Mouse (Mus musculus): ENCODE results near the gene Cnih2. TPM values are rescaled to one million over a fixed set of nuclear protein-coding genes. Genes with fewer than 3 reads are reported as not detected.

Cnih2 gene
- polyA plus RNA-seq, 1 experiment = 399 TPM

- no peak for TF ChIP-seq POLR2A (IDR thresholded peaks at IDR 0.05; ENCODE audit: extremely low read depth, insufficient read depth, low read length)
- no peak for TF ChIP-seq CTCF (IDR thresholded peaks at IDR 0.05; ENCODE audit: extremely low read depth, insufficient read depth, low read length)
- Histone ChIP-seq H3K4me1 (ENCODE audit: control insufficient read depth, insufficient read depth, low read length) (no peaks in the 10 kb centered on the region), H3K27ac (ENCODE audit: insufficient read depth, low read length) (no peak overlapping the region), H3K4me3 (ENCODE audit: insufficient read depth, low read length) (peak overlapping the region; percentile 34)
These were observed 26.6 kb downstream of the Cnih2 start for GRCm38 (mm10) chr19:5071545-5072369.

GRCm38 (mm10) chr19:5071077-5071476, 27.2 kb downstream of the Cnih2 start:
- TF ChIP-seq POLR2A (IDR thresholded peaks at IDR 0.05; ENCODE audit: extremely low read depth, insufficient read depth, low read length) (no peak), CTCF (IDR thresholded peaks at IDR 0.05; ENCODE audit: extremely low read depth, insufficient read depth, low read length) (no peak)
- Histone ChIP-seq H3K4me3 (ENCODE audit: insufficient read depth, low read length) (no peak overlapping the region; the same call in 1 of the 2 replicates), H3K4me1 (ENCODE audit: control insufficient read depth, insufficient read depth, low read length) (no peaks in the 10 kb centered on the region), H3K27ac (ENCODE audit: insufficient read depth, low read length) (no peak overlapping the region)

- TF ChIP-seq CTCF (IDR thresholded peaks at IDR 0.05; ENCODE audit: extremely low read depth, insufficient read depth, low read length) (no peak), POLR2A (IDR thresholded peaks at IDR 0.05; ENCODE audit: extremely low read depth, insufficient read depth, low read length) (no peak)
- no peaks in the 10 kb centered on the region for H3K4me1 ChIP-seq (ENCODE audit: control insufficient read depth, insufficient read depth, low read length)
These were observed 28.3 kb downstream of the Cnih2 start for GRCm38 (mm10) chr19:5069978-5070377.

GRCm38 (mm10) chr19:5069486-5069885, 28.8 kb downstream of the Cnih2 start:
- no peaks in the 10 kb centered on the region for H3K4me1 ChIP-seq (ENCODE audit: control insufficient read depth, insufficient read depth, low read length)
- H3K27ac ChIP-seq (ENCODE audit: insufficient read depth, low read length) = no peak overlapping the region
- TF ChIP-seq POLR2A (IDR thresholded peaks at IDR 0.05; ENCODE audit: extremely low read depth, insufficient read depth, low read length) = no peak
- TF ChIP-seq CTCF (IDR thresholded peaks at IDR 0.05; ENCODE audit: extremely low read depth, insufficient read depth, low read length) = no peak

More at GRCm38 (mm10) chr19:5069978-5070377, 28.3 kb downstream of the Cnih2 start:
- H3K4me3 ChIP-seq (ENCODE audit: insufficient read depth, low read length) = no peak overlapping the region
- no peak overlapping the region for H3K27ac ChIP-seq (ENCODE audit: insufficient read depth, low read length)

GRCm38 (mm10) chr19:5068570-5069234, 29.6 kb downstream of the Cnih2 start:
- peak overlapping the region; percentile 24 for H3K4me3 ChIP-seq (ENCODE audit: insufficient read depth, low read length)
- TF ChIP-seq POLR2A (IDR thresholded peaks at IDR 0.05; ENCODE audit: extremely low read depth, insufficient read depth, low read length) (no peak), CTCF (IDR thresholded peaks at IDR 0.05; ENCODE audit: extremely low read depth, insufficient read depth, low read length) (no peak)
- H3K27ac ChIP-seq (ENCODE audit: insufficient read depth, low read length) = no peak overlapping the region
- H3K4me1 ChIP-seq (ENCODE audit: control insufficient read depth, insufficient read depth, low read length) = no peaks in the 10 kb centered on the region

More at GRCm38 (mm10) chr19:5069486-5069885, 28.8 kb downstream of the Cnih2 start:
- H3K4me3 ChIP-seq (ENCODE audit: insufficient read depth, low read length) = no peak overlapping the region

- no peaks in the 10 kb centered on the region for H3K4me1 ChIP-seq (ENCODE audit: control insufficient read depth, insufficient read depth, low read length)
- no peak within 1 kb of the TSS for H3K27ac ChIP-seq (ENCODE audit: insufficient read depth, low read length)
- no peak for TF ChIP-seq POLR2A (IDR thresholded peaks at IDR 0.05; ENCODE audit: extremely low read depth, insufficient read depth, low read length)
- TF ChIP-seq CTCF (IDR thresholded peaks at IDR 0.05; ENCODE audit: extremely low read depth, insufficient read depth, low read length) = no peak
- peak within 1 kb of the TSS; percentile 24 for H3K4me3 ChIP-seq (ENCODE audit: insufficient read depth, low read length)
These were observed 30.3 kb downstream of the Cnih2 start, which contains the start of gene Cd248 for GRCm38 (mm10) chr19:5067867-5068569. Gene Cd248, plus strand, starts transcription at chr19:5068078.

- Histone ChIP-seq H3K27ac (ENCODE audit: insufficient read depth, low read length) (no peak overlapping the region), H3K4me1 (ENCODE audit: control insufficient read depth, insufficient read depth, low read length) (no peaks in the 10 kb centered on the region), H3K4me3 (ENCODE audit: insufficient read depth, low read length) (no peak overlapping the region)
- TF ChIP-seq CTCF (IDR thresholded peaks at IDR 0.05; ENCODE audit: extremely low read depth, insufficient read depth, low read length) (no peak), POLR2A (IDR thresholded peaks at IDR 0.05; ENCODE audit: extremely low read depth, insufficient read depth, low read length) (no peak)
These were observed 31.1 kb downstream of the Cnih2 start for GRCm38 (mm10) chr19:5067040-5067799.

- no peak overlapping the region for H3K4me3 ChIP-seq (ENCODE audit: insufficient read depth, low read length)
- no peak overlapping the region for H3K27ac ChIP-seq (ENCODE audit: insufficient read depth, low read length)
- no peak for TF ChIP-seq POLR2A (IDR thresholded peaks at IDR 0.05; ENCODE audit: extremely low read depth, insufficient read depth, low read length)
- no peak for TF ChIP-seq CTCF (IDR thresholded peaks at IDR 0.05; ENCODE audit: extremely low read depth, insufficient read depth, low read length)
- 0 out of 2 replicates have a peak, but pooled peaks cover 1% of the 10 kb centered on the region for H3K4me1 ChIP-seq (ENCODE audit: control insufficient read depth, insufficient read depth, low read length)
These were observed 33.2 kb downstream of the Cnih2 start for GRCm38 (mm10) chr19:5065104-5065503.

GRCm38 (mm10) chr19:5062446-5062845, 35.9 kb downstream of the Cnih2 start:
- peaks cover 7% of the 10 kb centered on the region for H3K4me1 ChIP-seq (ENCODE audit: control insufficient read depth, insufficient read depth, low read length)
- no peak overlapping the region for H3K27ac ChIP-seq (ENCODE audit: insufficient read depth, low read length)
- no peak overlapping the region for H3K4me3 ChIP-seq (ENCODE audit: insufficient read depth, low read length)
- TF ChIP-seq CTCF (IDR thresholded peaks at IDR 0.05; ENCODE audit: extremely low read depth, insufficient read depth, low read length) (no peak), POLR2A (IDR thresholded peaks at IDR 0.05; ENCODE audit: extremely low read depth, insufficient read depth, low read length) (no peak)
